Mouse (Mus musculus) heart, adult 2 months (tissue): Measurements from ENCODE around the gene Rnf144a.

ENCODE experiments used
- CTCF ChIP-seq: fragments of 200-600 bp; IDR thresholded peaks from 2 replicates; pipeline ENCODE4 v1.8.1; 2022; ENCODE audit warnings: antibody characterized with exemption, mild to moderate bottlenecking, moderate library complexity
- EP300 ChIP-seq: fragments of 200-500 bp; IDR thresholded peaks from 2 replicates; pipeline ENCODE4 v1.6.1; 2011; ENCODE audit warnings: low read depth, low read length, control low read depth; ENCODE audit not compliant: insufficient read depth
- POLR2A ChIP-seq: fragments of 200-500 bp; IDR thresholded peaks from 2 replicates; pipeline ENCODE4 v1.6.1; 2011; ENCODE audit warnings: mild to moderate bottlenecking, low read depth, low read length, control low read depth; ENCODE audit not compliant: insufficient read depth

GRCm38 (mm10) chr12:26387523-26387922, 27.5 kb downstream of the Rnf144a start:
- no peak for TF ChIP-seq POLR2A
- TF ChIP-seq EP300, result no peak
- TF ChIP-seq CTCF, result no peak
